Comparison of ENCODE assay signal across 11 mouse cellular contexts in the genomic region with DNA sequence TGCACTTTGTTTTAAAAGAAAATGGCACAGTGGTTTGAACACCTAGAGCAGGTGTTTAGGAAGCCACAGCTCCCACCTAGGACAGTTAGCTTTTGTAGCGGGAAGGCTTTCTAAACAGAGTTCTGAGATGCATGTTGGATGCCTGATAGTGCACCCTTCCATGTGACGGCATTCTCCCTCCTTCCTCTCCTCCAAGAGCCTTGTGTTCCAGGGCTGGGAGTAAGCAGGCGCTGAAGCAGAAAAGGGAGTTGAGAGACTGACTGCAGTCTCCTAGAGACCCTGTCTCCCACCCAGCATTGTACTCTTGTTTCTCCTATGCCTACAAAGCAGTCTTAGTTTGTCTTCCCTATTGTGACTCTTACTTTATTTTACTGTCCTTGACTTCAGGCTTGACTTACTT. TPM values are rescaled to one million over a fixed set of nuclear protein-coding genes. Genes with fewer than 3 reads are reported as not detected.
DNase-seq lines count a peak whose midpoint lies in the region; ATAC-seq and TF ChIP-seq lines count a peak whose summit lies in the region.
"Had no signal": no experiment of that assay in that cellular context is flagged by ENCODE, and none has a peak within 500 bp of the region (broad histone marks: within the 10 kb centered on the region; RNA-seq: fewer than 3 reads in every experiment).

No protein-coding gene starts in this region.

- no peak for DNase-seq in heart, embryonic 10.5 days (ENCODE audit: low spot score)
- DNase-seq in lung, postnatal 36 days, result no peak
- DNase-seq in urinary bladder, postnatal 4 days (ENCODE audit: low spot score in 2 of 2), result no peak
- DNase-seq in gastrocnemius, postnatal 25 days, result no peak
- DNase-seq: B cell, adult 2 months; heart, adult 2 months had no signal

- H3K27ac ChIP-seq in heart, embryonic 13.5 days (replicated peaks), result no peak overlapping the region
- H3K27ac ChIP-seq in heart, embryonic 10.5 days, result no peak overlapping the region
- H3K27ac ChIP-seq in lung, embryonic 15.5 days, result no peak overlapping the region
- H3K27ac ChIP-seq in forebrain, embryonic 16.5 days (ENCODE audit: low read length), result no peak overlapping the region
- H3K27ac ChIP-seq: heart, adult 2 months had no signal

- H3K4me3 ChIP-seq in heart, embryonic 13.5 days, result no peak overlapping the region
- H3K4me3 ChIP-seq in heart, embryonic 10.5 days, result no peak overlapping the region
- no peak overlapping the region for H3K4me3 ChIP-seq in lung, embryonic 15.5 days
- no peak overlapping the region for H3K4me3 ChIP-seq in forebrain, embryonic 16.5 days (replicated peaks; ENCODE audit: low read length)
- H3K4me3 ChIP-seq in myocyte, result no peak overlapping the region
- H3K4me3 ChIP-seq: heart, adult 2 months had no signal

- H3K9ac ChIP-seq in heart, embryonic 13.5 days, result no peak overlapping the region; the same call in 1 of the 2 replicates
- no peak overlapping the region for H3K9ac ChIP-seq in lung, embryonic 15.5 days
- no peak overlapping the region for H3K9ac ChIP-seq in forebrain, embryonic 16.5 days (replicated peaks; ENCODE audit: low read depth, low read length)

- 75% methylated on average over 3 of the region's 3 CpGs for WGBS in heart, embryonic 13.5 days
- 75% methylated on average over 3 of the region's 3 CpGs for WGBS in heart, embryonic 10.5 days
- 76% methylated on average over 3 of the region's 3 CpGs for WGBS in lung, embryonic 15.5 days
- WGBS in forebrain, embryonic 16.5 days, result 69% methylated on average over 3 of the region's 3 CpGs

- H3K79me2 ChIP-seq in myocyte (ENCODE audit: control insufficient read depth, insufficient read depth), result peaks cover 65% of the 10 kb centered on the region

- no peak overlapping the region for H3ac ChIP-seq in myocyte (ENCODE audit: control insufficient read depth, insufficient read length)

- ATAC-seq in heart, embryonic 13.5 days (ENCODE audit: extremely low read depth, insufficient number of reproducible peaks, low FRiP score, low TSS enrichment), result no peak
- no peak for ATAC-seq in lung, embryonic 15.5 days (ENCODE audit: borderline replicate concordance, extremely low read depth, low FRiP score, low TSS enrichment)
- ATAC-seq in forebrain, embryonic 16.5 days, result no peak

- peaks cover 41% of the 10 kb centered on the region for H3K4me1 ChIP-seq in heart, embryonic 13.5 days
- H3K4me1 ChIP-seq in heart, embryonic 10.5 days, result peaks cover 29% of the 10 kb centered on the region
- H3K4me1 ChIP-seq in lung, embryonic 15.5 days, result peaks cover 22% of the 10 kb centered on the region
- peaks cover 22% of the 10 kb centered on the region for H3K4me1 ChIP-seq in forebrain, embryonic 16.5 days (replicated peaks; ENCODE audit: control insufficient read depth, insufficient read depth, low read length)

- no peak for TF ChIP-seq POLR2A in myocyte (IDR thresholded peaks at IDR 0.05; ENCODE audit: insufficient read length, low read depth)

- no peaks in the 10 kb centered on the region for H3K27me3 ChIP-seq in heart, embryonic 13.5 days (replicated peaks)
- no peaks in the 10 kb centered on the region for H3K27me3 ChIP-seq in heart, embryonic 10.5 days (ENCODE audit: insufficient read depth, poor library complexity, severe bottlenecking)
- peaks cover 5% of the 10 kb centered on the region; the same call in 1 of the 2 replicates for H3K27me3 ChIP-seq in lung, embryonic 15.5 days
- H3K27me3 ChIP-seq in forebrain, embryonic 16.5 days (replicated peaks; ENCODE audit: control insufficient read depth, insufficient read depth, low read length), result no peaks in the 10 kb centered on the region
- H3K27me3 ChIP-seq in myocyte (ENCODE audit: control insufficient read depth, insufficient read depth, insufficient read length), result no peaks in the 10 kb centered on the region

- no peaks in the 10 kb centered on the region for H3K9me3 ChIP-seq in heart, embryonic 13.5 days
- H3K9me3 ChIP-seq in heart, embryonic 10.5 days, result no peaks in the 10 kb centered on the region
- H3K9me3 ChIP-seq in lung, embryonic 15.5 days, result no peaks in the 10 kb centered on the region
- no peaks in the 10 kb centered on the region for H3K9me3 ChIP-seq in forebrain, embryonic 16.5 days (ENCODE audit: control insufficient read depth, low read length)

- peaks cover 41% of the 10 kb centered on the region for H3K36me3 ChIP-seq in heart, embryonic 13.5 days
- H3K36me3 ChIP-seq in heart, embryonic 10.5 days, result peaks cover 35% of the 10 kb centered on the region
- H3K36me3 ChIP-seq in lung, embryonic 15.5 days, result peaks cover 11% of the 10 kb centered on the region; the same call in 1 of the 2 replicates
- H3K36me3 ChIP-seq in forebrain, embryonic 16.5 days (ENCODE audit: control insufficient read depth, insufficient read depth), result 0 out of 2 replicates have a peak, but pooled peaks cover 9% of the 10 kb centered on the region
- H3K36me3 ChIP-seq in myocyte (ENCODE audit: control insufficient read depth, insufficient read depth), result peaks cover 28% of the 10 kb centered on the region

- peak overlapping the region; percentile 94 for H3K4me2 ChIP-seq in heart, embryonic 13.5 days
- H3K4me2 ChIP-seq in lung, embryonic 15.5 days, result peak overlapping the region; percentile 97; the same call in 1 of the 2 replicates
- H3K4me2 ChIP-seq in forebrain, embryonic 16.5 days (ENCODE audit: low read length), result peak overlapping the region; percentile 2; the same call in 1 of the 2 replicates
- peak overlapping the region; percentile 79 for H3K4me2 ChIP-seq in myocyte (ENCODE audit: low read depth)

TF ChIP-seq in myocyte, 11 proteins besides CTCF, POLR2A, EP300 and RAD21:
- no peak for TF ChIP-seq REST (IDR thresholded peaks at IDR 0.05; ENCODE audit: insufficient read depth, insufficient read length)
- TF ChIP-seq MYOD1 (IDR thresholded peaks at IDR 0.05; ENCODE audit: control insufficient read depth in 1 of 3, insufficient read length in 2 of 3, low read depth in 2 of 3), result no peak
- TF ChIP-seq CEBPB (IDR thresholded peaks at IDR 0.05; ENCODE audit: insufficient read depth, poor library complexity, severe bottlenecking), result no peak
- TF ChIP-seq POLR2AphosphoS2 (IDR thresholded peaks at IDR 0.05; ENCODE audit: insufficient read length, low read depth), result no peak
- TF ChIP-seq SRF (IDR thresholded peaks at IDR 0.05; ENCODE audit: control insufficient read depth, insufficient read length, low read depth), result no peak
- TF ChIP-seq MYOG (IDR thresholded peaks at IDR 0.05; ENCODE audit: control insufficient read depth in 1 of 3, insufficient read depth in 1 of 3, insufficient read length in 2 of 3, low read depth in 2 of 3), result no peak
- TF ChIP-seq E2F4 (IDR thresholded peaks at IDR 0.05; ENCODE audit: insufficient read depth), result no peak
- no peak for TF ChIP-seq TCF12 (IDR thresholded peaks at IDR 0.05; ENCODE audit: insufficient read depth, poor library complexity, severe bottlenecking)
- TF ChIP-seq USF1 (IDR thresholded peaks at IDR 0.05; ENCODE audit: low read depth), result no peak
- TF ChIP-seq TCF3 (IDR thresholded peaks at IDR 0.05; ENCODE audit: insufficient read length, low read depth), result no peak
- TF ChIP-seq MAX (IDR thresholded peaks at IDR 0.05; ENCODE audit: low read depth), result no peak

RNA-seq across cellular contexts. Expression of a gene that starts 2.1 kb away (rescaled TPM):
- polyA plus RNA-seq in heart, embryonic 13.5 days (2015; fragmentation: Nextera tagmentation; extraction: Ambion mirVana), result 3.1 and 3.6 TPM in 2 replicates
- 6.0 and 7.0 TPM in 2 replicates for polyA plus RNA-seq in heart, embryonic 10.5 days (2016; fragmentation: Nextera tagmentation; extraction: Ambion mirVana)
- 4.0 and 4.1 TPM in 2 replicates for polyA plus RNA-seq in lung, embryonic 15.5 days (2015; fragmentation: Nextera tagmentation; extraction: Ambion mirVana)
- 13.8 and 15.0 TPM in 2 replicates for polyA plus RNA-seq in forebrain, embryonic 16.5 days (2015; fragmentation: Nextera tagmentation; extraction: Ambion mirVana)
- 1.2 TPM for polyA plus RNA-seq in myocyte (2012; fragmentation: generic; extraction: Trizol)
- total RNA-seq in gastrocnemius, postnatal 25 days (2021), result 1 to 10 TPM; 5.6 to 5.9 TPM

RNA-seq across cellular contexts. Expression of a gene that starts 2.1 kb away (rescaled TPM):
- 0.13 and 0.25 TPM in 2 replicates for polyA plus RNA-seq in heart, embryonic 13.5 days (2015; fragmentation: Nextera tagmentation; extraction: Ambion mirVana)
- polyA plus RNA-seq in heart, embryonic 10.5 days (2016; fragmentation: Nextera tagmentation; extraction: Ambion mirVana), result 0.21 TPM in 1 of 2 replicates, not detected in the other
- polyA plus RNA-seq in lung, embryonic 15.5 days (2015; fragmentation: Nextera tagmentation; extraction: Ambion mirVana), result not detected in 2 replicates
- polyA plus RNA-seq in forebrain, embryonic 16.5 days (2015; fragmentation: Nextera tagmentation; extraction: Ambion mirVana), result 0.25 and 0.52 TPM in 2 replicates
- not detected for polyA plus RNA-seq in myocyte (2012; fragmentation: generic; extraction: Trizol)
- total RNA-seq in gastrocnemius, postnatal 25 days (2021), result not detected
- total RNA-seq: heart, adult 2 months; left cerebral cortex, adult 18-20 months had no signal
- polyA plus RNA-seq: heart, adult 2 months had no signal

RNA-seq across cellular contexts. Expression of a gene that starts 2.1 kb away (rescaled TPM):
- polyA plus RNA-seq in heart, embryonic 13.5 days (2015; fragmentation: Nextera tagmentation; extraction: Ambion mirVana), result 106 and 122 TPM in 2 replicates
- 119 and 122 TPM in 2 replicates for polyA plus RNA-seq in heart, embryonic 10.5 days (2016; fragmentation: Nextera tagmentation; extraction: Ambion mirVana)
- polyA plus RNA-seq in lung, embryonic 15.5 days (2015; fragmentation: Nextera tagmentation; extraction: Ambion mirVana), result 69.2 and 75.6 TPM in 2 replicates
- polyA plus RNA-seq in forebrain, embryonic 16.5 days (2015; fragmentation: Nextera tagmentation; extraction: Ambion mirVana), result 144 and 148 TPM in 2 replicates
- polyA plus RNA-seq in myocyte (2012; fragmentation: generic; extraction: Trizol), result 121 TPM
- total RNA-seq in gastrocnemius, postnatal 25 days (2021), result 10 to 100 TPM; 18.2 to 20.8 TPM

Comparison
In these comparisons a context has a peak if more than half of its experiments do, and no peak if none do; other contexts are left out.
1. H3K4me2 ChIP-seq: peak in every context shown above with its lines; median percentile 97 in lung, embryonic 15.5 days; 94 in heart, embryonic 13.5 days; 79 in myocyte; 2 in forebrain, embryonic 16.5 days.